Mouse (Mus musculus): ENCODE data around the gene Cphx3.
"Not testable (repeated sequence)": the region's sequence is repeated elsewhere in the genome, so short reads cannot be mapped to it uniquely, and the experiment has no call there.

Gene Cphx3

DNA sequence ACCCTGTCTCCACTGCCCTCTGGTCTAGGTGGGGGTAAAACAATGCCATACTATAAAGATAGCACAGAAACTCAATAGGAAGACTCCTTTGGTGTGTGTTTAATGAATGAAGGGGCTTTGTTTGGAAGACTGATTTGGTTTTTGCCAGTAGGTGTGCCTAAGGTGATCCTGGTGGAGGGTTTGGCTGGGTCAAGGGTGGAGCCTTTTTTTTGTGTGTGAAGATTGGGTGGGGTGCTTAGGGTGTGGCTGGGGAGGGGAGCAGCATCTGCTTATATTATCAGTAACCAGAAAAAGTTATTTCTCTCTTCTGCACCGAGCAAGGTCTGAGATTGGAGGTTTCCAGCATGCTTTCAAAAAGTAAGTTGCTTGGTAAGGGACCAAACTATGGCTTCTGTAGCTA is at the start of gene Cphx3:
Gene Cphx3, plus strand, starts transcription at position 301 of the 400 bp plus-strand sequence.
- DNase-seq = not testable (repeated sequence)

DNA sequence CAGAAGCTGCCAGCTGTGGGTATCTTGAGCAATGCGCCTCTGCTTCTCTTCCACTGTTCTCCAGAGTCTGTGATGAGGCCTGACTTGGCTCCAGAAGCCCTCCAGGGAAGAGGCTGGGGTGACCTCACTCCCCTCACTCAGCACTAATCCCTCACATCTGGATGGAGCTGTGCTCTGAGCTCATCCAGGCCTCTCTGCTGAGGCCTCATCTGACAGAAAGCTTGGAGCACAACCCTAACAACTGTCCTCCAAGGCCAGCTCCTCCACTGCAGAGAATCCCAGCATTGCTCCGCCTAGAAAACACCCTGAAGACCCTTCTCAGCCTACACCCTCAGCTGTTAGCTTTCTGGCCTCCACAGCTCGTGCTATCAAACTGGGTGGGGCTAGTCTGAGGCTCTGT is 47.7 kb upstream of the Cphx3 start:
- not testable (repeated sequence) for DNase-seq

DNA sequence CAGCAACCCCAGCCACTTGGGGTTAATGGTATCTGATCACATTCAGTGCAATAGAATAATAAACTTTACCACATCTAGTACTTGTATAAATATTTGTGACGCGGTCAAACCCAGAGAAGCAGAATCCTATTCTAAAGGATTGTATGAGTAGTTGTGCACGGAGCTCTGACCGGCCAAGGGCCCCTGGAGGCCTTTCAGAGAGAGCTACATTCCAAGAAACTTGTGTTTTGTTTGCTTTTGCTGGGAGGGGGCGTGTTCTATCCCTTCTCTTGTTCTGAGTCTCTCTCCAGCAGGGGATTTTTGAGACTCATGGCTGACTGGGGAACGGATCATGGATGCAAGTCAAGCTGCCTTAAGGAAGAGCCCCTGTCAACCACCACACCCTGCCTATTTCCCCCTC is 46.7 kb upstream of the Cphx3 start:
- DNase-seq = not testable (repeated sequence)

- DNase-seq = not testable (repeated sequence)
Measured at GRCm38 (mm10) chr14:26042611-26043010, 39.5 kb upstream of the Cphx3 start, which contains the start of gene Gm9780. Gene Gm9780 (minus strand): TSS chr14:26042711.

DNA sequence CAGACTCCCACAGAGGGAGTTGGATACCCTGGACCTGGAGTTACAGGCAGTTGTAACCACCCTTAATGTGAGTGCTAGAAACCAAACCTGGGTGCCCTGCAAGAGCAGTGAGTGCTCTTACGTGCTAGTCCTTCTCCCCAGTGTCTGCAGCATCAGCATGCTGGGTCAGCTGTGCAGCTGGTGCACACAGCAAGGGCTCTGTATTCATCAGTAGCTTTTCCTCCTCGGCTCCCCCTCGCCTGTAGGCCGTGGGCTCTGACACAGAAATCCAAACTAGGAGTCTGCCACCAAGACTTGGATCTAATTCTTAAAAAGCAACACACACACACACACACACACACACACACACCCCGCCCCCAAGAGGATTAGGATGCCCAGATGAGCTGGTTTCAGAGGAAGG is 37.1 kb upstream of the Cphx3 start:
- not testable (repeated sequence) for DNase-seq

DNA sequence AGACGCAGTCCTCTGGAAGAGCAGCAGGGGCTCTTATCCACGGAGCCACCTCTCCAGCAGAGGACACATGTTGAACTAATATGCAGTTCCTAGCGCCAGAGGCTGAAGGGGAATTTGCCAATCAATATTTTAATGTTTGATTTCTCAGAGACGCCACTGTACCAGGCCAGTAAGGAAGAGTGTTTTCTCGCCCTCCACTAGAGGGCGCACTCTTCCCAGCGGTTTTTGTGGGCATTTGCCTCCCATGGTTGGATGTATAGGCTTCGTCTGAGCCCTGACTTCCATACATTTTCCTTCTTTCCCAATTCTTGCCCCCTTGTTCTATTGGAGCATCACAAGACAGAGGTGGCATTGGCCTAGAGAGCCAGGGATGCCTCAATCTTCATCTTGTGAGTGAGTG is 35.1 kb upstream of the Cphx3 start:
- DNase-seq = not testable (repeated sequence)

GRCm38 (mm10) chr14:26048767-26049166 is 33.3 kb upstream of the Cphx3 start:
- DNase-seq = not testable (repeated sequence)

DNA sequence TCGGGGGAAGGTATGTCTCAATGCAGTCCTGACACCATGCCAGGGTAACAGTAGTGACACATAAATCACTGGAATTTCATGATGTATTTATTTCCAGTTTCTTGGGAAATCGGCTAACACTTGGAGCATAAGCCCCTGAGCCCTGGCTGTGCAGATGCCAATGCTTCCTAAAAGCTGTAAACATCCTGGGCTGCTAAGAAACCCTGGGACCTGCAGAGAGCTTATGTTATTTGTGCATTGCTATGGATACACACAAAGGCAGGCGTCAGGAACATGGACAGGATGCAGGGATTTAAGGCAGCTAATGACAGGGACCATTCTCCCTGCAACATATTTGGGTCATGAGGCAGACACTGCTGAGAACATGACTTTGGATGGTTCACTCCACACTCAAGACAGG is 23.9 kb upstream of the Cphx3 start:
- DNase-seq = not testable (repeated sequence)

- DNase-seq = not testable (repeated sequence)
Measured at GRCm38 (mm10) chr14:26059362-26059761, 22.7 kb upstream of the Cphx3 start.

- DNase-seq = not testable (repeated sequence)
Measured at GRCm38 (mm10) chr14:26066574-26067324, 15.3 kb upstream of the Cphx3 start.

- DNase-seq = not testable (repeated sequence)
Measured at GRCm38 (mm10) chr14:26067325-26067633, 14.8 kb upstream of the Cphx3 start, which contains the start of gene Tmem254c. Gene Tmem254c (minus strand): TSS chr14:26067355.

- not testable (repeated sequence) for DNase-seq
Measured at GRCm38 (mm10) chr14:26076620-26077390, 5.3 kb upstream of the Cphx3 start.

DNA sequence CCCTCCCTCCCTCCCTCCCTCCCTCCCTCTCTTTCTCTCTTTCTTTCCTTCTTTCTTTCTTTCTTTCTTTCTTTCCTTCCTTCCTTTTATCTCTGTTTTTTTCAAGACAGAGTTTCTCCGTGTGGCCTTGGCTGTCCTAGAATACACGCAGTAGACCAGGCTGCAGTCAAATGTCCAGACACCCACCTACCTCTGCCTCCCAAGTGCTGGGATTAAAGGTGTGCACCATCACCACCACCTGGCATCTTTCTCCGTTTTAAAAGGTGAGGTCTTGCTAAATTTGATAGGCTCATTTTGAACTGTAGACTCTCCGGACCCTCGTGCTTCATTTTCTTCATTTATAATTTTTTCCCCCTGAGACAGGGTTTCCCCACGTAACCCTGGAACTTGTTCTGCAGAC is 881 bp upstream of the Cphx3 start, which contains the start of gene Cphx2:
Gene Cphx2, plus strand, starts transcription at position 301 of the 400 bp plus-strand sequence.
- not testable (repeated sequence) for DNase-seq

DNA sequence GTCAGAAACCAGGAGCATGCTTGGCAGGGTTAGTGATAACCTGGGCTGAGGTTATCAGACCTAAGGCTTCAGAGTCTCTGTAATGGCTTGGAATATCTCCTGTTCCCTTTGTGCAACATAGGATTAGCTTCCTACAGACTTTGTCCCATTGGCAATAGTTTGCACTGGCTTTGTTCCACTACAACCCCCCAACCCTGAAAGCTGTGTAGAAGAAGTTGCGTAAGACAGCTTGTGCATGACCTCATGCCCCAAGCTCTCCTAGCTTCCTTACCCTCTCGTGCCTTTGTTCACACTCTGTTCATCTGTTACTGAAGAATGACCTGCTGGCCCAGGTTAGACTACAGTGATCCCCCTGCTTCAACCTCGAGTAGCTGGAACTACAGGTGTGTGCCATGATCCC is 15.5 kb downstream of the Cphx3 start:
- DNase-seq = not testable (repeated sequence)

DNA sequence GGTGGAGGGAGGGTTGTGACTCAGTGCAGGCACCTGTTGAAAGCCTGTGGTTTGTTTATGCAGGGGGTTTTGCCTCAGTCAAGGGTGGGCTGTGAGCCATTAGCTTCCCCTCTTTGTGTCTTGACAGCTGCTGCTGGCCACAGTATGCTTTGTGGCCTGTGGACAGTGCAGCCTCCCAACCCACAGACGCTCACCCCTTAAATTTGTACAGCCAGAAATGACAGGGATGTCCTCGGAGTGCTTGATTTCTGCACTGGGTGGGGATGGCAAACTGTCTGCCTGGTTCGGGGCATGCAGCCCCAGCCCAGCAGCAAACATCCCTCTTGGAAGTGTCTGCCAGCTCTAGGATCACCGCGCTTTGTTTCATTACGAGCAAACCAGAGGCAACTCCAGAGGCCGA is 36.1 kb downstream of the Cphx3 start, which contains the start of gene Duxbl2:
Gene Duxbl2, plus strand, starts transcription at position 200 of the 400 bp plus-strand sequence.
- DNase-seq = not testable (repeated sequence)

DNA sequence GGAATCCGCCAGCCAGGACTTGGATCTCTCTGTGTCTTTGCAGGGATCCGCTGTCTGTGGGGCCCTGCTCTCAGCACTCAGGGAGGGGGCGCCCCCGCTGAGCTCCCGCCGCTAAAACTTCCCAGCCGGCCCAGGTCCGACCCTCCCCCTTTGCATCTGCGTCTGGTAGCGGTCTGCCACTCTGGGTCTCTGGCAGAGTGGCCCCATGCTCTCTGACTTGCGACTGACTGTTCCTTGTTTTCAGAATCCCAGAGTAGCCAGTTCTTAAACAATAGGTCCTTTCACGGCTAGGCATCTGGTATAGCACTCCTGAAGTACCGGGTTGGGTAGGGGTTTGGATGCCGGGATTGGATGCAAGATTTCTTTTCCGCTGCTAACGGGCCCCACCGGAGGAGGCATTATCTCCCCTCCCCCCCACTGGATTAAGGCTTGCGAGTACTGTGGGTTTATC is 36.5 kb downstream of the Cphx3 start:
- DNase-seq = not testable (repeated sequence)

DNA sequence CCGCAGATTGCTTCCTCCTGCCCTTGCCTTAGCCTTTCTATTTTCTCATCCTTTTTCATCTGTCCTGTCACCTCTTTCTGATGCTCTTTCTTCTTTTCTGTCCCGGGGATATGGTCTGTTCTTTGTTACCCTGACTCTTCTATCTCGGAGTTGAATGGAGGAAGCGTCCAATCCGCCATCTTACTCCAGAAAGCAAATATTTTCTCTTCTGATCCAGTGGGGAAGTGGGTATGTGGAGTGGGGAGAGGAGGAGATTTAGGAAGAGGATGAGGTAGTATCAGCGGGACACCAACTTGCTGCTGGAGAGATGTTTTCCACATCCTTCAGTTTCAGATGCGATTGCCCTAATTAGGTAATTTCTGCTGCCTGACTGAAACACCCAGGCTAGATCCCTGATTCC is 37.0 kb downstream of the Cphx3 start:
- DNase-seq = not testable (repeated sequence)

DNA sequence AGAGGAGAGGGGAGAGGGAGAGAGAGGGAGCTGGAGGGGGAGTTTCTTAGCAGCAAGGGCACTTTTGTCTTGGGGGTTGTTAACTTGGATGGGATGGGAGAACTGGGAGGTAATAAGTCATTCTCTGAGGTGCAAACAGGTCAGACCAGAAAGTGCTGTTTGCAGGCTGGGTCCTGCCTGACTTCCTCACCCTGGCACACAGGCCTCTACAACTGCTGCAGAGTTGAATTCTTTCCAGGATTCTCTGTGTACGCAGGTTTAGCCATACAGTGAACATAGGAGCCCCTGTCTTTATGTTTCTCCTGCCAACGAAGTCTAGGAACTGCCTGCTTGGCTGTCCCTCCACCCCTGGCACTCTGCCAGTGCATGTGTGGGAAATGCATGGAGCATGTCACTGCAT is 65.0 kb downstream of the Cphx3 start:
- DNase-seq = not testable (repeated sequence)

DNA sequence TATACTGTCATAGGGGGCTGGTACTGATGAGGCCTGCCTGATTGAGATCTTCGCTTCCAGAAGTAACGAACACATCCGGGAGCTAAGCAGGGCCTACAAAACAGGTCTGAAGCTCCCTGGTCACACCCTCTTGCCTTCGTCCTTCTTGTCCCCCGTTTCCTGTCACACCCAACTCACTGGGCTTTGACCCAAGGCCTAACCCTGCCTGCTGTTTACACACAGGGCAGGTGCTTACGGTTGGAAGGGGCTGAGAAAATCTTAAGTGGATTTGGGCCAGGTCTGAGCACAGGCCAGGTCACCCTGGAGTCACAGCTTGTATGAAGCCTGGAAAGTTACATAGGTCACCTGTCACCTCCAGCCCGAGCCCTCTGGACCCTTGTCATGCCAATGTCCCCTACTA is 73.9 kb downstream of the Cphx3 start:
- DNase-seq = not testable (repeated sequence)

DNA sequence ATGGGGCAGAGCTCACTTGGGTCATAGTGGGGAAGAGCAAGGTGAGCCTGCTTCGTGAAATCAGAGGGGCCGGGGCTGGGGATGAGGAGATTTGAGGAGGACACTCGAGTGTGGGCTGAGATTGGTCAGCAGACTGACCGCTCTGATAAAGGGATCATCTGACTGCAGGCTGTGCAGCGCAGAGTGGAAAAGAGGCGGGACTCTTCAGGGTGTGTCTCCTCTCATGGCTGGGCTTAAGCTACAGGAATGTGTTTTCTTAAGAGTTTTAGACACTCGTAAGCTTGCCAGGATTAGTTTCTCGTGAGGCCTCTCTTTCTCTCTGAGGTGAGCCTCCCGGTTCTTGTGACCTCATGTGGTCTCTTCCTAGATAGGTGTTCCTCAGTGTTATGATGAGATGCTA is 79.1 kb downstream of the Cphx3 start:
- not testable (repeated sequence) for DNase-seq

DNA sequence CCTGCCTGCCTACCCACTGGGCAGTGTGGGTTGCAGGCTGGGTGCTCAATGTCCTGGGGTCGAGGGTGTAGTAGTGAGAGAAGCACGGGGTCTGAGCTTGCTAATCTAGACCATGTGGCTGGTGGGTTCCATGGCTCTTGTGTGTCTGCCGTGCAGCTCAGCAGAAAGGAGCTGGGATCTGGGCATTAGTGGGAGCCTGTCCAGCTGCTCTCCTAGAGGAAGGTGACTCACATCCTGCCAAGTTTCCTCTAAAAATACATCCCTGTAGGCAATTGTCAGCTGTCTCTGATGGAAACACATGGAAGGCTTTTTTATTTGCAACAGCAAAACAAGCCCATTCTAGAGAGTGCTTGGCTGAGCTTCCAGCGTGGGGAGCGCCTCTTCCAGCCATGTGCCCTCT is 80.3 kb downstream of the Cphx3 start:
- DNase-seq = not testable (repeated sequence)

- not testable (repeated sequence) for DNase-seq
Measured at GRCm38 (mm10) chr14:26165266-26165665, 83.2 kb downstream of the Cphx3 start.

DNA sequence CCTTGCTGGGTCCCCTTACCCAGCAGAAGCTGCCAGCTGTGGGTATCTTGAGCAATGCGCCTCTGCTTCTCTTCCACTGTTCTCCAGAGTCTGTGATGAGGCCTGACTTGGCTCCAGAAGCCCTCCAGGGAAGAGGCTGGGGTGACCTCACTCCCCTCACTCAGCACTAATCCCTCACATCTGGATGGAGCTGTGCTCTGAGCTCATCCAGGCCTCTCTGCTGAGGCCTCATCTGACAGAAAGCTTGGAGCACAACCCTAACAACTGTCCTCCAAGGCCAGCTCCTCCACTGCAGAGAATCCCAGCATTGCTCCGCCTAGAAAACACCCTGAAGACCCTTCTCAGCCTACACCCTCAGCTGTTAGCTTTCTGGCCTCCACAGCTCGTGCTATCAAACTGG is 91.9 kb downstream of the Cphx3 start:
- not testable (repeated sequence) for DNase-seq

DNA sequence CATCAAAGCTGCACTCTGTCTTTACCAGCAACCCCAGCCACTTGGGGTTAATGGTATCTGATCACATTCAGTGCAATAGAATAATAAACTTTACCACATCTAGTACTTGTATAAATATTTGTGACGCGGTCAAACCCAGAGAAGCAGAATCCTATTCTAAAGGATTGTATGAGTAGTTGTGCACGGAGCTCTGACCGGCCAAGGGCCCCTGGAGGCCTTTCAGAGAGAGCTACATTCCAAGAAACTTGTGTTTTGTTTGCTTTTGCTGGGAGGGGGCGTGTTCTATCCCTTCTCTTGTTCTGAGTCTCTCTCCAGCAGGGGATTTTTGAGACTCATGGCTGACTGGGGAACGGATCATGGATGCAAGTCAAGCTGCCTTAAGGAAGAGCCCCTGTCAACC is 92.9 kb downstream of the Cphx3 start:
- not testable (repeated sequence) for DNase-seq

Data from B cell, adult 2 months (primary cell).